Mouse (Mus musculus) megakaryocyte progenitor cell, adult 5-6 weeks (primary cell): ENCODE results near the gene Kmt5b. TPM values are rescaled to one million over a fixed set of nuclear protein-coding genes. Genes with fewer than 3 reads are reported as not detected.

Experiments used
- ATAC-seq: replicated peaks from 2 replicates; pipeline ENCODE4 v1.8.0; 2016; ENCODE audit warnings: mild to moderate bottlenecking, moderate TSS enrichment, inconsistent platforms; ENCODE audit not compliant: poor library complexity
- total RNA-seq, 2 experiments: library from RNA; stranded (forward) in 1 of 2; stranded (reverse) in 1 of 2; fragments of 157-497, 149-512 nt in 1 of 2; fragments of 200-1000 nt in 1 of 2; gene quantifications; 2 replicates each; pipeline versions ENCODE4 v1.2.3 to v1.2.4; 2015 to 2017

The Kmt5b gene
- total RNA-seq, 2 experiments from 2014 or later: 20.1 to 29.5 TPM

DNA sequence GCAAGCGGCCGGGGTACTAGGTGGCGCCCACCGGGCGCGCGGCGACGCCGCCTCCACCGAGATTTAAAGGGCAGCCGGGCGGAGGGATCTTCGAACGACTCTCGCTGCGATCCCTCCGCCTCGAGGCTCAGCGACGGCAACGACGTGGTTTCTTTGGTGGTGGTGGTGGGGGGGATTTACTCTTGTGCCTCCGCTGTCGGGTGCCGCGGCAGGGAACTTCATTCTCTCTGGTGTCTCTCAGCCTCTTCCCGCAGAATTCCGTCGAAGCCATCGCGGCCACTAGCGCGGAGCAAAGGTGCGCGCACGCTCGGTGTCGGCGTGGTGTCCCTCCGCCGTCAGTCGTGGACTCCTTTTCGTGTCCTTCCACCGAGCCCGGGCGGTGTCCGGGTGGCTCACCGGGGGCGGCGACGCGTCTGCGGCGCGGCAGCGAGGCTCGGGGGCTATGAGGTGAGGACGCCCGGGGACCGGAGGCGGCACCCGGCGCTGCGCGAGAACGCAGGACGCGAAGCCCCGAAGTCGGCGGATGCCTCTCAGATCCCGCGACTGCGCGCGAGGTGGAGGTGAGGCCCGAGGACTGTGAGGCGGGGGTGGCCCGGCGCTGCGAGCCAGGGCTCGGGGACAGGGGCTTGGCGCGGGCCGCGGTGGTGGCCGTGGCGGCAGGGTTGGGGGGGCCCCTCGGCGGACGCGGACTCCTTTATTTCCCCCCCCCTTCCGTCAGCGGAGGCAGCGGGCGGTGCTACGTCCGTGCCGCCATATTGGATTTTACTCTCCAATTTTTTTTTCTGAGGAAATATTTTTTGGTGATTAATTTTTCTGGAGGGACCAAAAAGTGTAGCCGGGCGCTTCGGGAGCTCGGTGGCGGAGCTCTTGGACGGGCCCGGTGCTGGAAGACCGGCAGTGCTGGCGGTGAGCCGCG, 818 bp downstream of the Kmt5b start:
- ATAC-seq: peak; percentile 67

DNA sequence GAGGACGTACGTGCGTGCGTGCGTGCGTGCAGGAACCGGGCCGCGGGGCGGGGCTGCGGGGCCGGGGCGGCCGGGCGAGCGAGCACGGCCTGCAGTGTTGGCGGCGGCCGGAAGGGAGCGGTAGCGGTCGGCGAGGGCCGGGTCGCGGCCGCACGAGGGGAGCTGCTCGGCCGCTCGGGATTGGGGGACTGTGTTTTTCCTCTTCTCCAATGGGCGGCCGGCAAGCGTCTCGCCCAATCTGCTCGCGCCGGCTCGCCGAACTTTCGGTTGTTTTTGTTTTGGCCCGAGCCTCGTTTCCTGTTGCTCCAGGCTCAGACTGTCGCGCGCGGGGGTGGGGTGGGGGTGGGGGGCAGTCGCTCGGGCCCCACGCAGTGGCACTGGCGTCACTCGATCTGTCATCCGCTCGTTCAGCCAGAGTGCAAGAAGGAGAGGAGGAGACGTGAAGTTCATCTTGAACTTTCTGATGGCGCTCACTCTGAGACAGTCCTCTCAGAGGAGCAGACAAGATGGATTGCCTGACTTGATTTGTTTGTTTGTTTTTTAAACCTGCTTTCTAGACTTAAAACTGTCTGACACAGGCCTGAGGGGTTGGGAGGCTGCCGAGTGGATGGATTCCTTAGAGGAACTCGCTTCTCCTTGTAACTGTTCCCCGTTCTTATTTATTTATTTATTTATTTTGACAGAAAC, 1.6 kb downstream of the Kmt5b start:
- ATAC-seq: peak; percentile 94

DNA sequence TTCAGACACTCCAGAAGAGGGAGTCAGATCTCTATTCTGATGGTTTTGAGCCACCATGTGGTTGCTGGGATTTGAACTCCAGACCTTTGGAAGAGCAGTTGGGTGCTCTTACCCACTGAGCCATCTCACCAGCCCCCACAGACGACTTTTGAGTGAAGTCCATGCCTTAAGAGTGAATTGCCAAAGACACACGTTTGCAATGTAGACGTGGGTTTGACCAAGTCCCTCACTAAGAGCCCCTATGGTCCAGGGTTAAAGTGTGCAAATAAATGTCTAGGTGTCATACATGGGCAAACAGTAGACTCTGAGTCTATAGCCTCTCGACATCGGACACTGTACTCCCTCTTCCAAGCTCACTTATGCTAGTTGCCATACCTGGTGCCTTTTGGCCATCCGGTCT, 2.3 kb downstream of the Kmt5b start:
- no peak for ATAC-seq

DNA sequence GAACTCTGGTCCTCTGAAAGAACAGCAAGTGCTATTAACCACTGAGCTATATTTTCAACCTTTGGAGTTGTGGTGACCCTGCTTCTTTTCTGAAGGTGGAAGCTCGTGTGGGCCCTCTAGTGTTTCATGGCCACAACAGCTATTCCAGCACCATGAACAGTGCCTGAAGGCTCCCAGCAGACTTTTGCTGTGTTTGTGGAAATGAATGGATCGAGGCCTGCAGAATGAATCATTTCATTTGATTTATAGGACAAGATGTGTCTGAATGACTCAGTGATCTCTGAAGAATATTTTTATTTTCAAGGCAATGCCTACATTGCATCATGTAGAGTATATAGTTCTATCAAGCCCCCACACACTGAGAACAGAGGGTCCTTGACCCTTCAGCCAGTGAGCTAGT, 6.9 kb downstream of the Kmt5b start:
- ATAC-seq: peak; percentile 75

DNA sequence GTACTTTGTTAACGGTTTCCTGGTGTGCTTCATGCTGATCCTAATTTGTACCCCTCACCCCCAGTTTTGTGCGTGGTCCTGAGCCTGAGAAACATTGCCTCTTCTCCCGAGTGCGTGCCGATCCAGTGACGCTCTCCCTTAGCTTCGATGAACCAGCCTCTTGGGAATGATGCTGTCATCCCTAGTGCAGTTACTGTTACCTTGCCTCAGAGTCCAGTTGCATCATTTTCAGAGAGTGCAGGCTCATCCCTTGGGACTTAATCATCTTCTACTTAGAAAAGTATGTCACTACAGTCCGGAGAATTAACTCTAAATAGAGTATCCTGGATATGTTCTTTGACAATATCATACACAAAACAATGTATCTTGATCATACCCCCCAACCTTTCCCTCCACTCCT, 11.5 kb downstream of the Kmt5b start:
- no peak for ATAC-seq

DNA sequence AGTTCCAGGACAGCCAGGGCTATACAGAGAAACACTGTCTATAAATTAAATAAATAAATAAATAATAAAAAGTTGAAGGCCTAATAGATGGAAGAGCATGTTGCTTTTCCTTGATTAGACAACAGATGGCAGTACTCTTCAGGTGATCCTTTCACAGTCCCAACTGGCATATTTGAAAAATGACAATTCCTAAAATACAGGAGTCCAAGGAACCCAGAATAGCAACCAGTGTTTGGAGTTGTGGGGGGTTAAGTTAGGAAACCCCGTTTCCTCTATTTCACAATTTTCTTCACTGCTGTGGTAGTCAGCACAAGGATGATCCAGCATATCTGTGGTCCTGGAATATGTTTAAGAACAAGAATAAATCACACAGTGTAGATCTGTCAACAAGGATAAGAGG, 22.9 kb downstream of the Kmt5b start:
- peak; percentile 29; the same call in 1 of the 2 replicates for ATAC-seq

DNA sequence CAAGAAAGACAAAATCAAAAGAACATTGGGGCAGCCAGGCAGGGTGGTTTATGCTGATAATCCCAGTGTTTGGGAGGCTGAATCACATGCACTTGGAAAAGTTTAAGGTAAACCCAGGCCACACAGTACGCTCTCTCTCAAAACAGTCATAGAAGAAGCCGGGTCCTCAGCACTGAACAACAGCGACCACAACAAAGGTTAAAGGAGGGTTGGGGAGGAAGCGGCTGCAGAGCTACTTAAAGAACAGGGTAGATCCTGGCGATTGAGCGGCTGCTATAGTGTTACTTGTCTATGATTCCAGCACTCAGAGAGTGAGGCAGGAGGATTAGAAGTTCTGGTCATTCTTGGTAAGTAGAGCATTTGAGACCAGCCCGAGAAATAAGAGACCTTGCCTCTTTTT, 38.3 kb downstream of the Kmt5b start:
- no peak for ATAC-seq

DNA sequence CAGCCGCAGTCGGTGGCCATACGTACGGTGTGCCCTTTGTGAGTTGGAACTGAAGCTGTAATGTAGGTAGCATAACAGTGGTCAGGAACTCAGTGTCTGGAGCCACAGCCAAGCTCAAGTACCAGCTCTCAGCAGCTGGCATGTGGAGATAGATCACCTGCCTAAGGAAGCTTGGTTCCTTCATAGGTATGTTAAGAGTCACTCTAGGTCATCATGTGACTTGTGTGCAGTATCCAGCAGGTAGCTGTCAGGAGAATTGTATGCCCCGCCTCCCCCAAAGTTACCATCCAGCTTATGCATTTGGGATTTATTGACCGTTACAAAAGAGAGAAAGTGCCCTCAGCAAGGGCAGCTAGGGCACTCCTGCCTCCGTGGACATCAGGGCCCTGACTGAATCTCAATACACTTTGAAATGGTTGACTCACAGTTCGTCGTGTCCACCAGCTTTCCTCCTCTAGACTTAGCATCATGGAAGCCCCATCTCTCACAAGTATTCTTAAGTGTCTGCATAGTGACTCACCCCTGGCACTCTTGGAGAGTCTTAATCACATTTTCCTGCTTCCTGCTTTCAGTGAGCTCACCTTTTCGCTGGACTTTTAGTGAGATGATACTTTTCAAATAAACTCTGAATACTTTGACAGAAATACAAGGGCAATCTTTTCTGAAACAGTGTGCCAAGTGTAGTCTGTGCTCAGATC, 43.5 kb downstream of the Kmt5b start:
- ATAC-seq: no peak

DNA sequence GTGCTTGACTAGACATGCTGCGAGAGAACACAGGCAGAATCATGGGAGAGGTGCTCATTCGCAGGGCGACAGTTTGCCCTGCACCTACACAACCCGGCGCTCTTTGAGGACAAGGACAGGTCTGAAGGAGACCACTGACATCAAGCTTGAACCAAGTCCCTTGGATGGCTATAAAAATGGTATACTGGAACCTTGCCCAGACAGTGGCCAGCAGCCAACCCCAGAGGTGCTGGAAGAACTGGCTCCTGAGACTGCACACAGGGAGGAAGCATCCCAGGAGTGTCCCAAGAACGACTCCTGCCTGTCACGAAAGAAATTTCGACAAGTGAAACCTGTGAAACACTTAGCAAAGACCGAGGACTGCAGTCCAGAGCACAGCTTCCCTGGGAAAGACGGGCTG, 47.2 kb downstream of the Kmt5b start:
- no peak for ATAC-seq

DNA sequence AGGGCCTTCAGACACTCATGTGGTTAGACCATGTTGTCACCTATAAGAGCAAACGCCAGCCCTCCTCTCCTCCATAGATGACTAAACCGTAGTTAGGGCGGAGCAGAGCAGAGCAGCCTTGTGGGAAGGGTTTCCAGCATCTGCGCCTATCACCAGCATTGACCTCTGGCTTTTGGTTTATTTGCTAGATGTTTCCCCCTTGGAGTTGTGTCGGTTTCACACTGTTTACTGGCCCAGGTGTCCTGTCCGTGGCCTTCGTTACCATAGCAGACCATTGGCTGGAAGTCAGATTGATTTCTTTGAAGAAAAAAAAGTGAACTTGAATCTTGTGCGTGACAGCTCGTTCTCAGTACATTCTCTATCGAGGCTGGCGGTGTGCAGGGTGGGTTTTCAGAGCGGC, 48.6 kb downstream of the Kmt5b start:
- ATAC-seq: no peak

DNA sequence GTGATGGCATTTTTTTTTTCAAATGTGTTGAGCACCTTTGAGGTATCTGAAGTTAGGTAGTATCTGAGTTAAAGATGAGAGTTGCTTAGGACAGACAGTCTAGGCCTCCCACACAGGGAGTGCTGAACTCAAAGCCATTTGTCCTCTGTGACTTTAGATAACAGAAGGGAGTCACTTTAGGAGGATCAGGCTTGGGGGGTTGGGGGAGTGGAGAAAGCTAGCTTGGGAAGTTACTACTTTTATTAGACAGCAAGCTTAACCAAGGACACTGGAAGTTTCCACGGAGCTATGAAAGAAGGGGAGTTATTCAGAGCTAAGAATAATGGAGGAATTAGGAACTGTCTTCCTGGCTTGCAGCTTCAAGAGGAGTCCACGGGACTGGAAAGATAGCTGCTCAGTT, 51.9 kb downstream of the Kmt5b start:
- ATAC-seq: no peak

DNA sequence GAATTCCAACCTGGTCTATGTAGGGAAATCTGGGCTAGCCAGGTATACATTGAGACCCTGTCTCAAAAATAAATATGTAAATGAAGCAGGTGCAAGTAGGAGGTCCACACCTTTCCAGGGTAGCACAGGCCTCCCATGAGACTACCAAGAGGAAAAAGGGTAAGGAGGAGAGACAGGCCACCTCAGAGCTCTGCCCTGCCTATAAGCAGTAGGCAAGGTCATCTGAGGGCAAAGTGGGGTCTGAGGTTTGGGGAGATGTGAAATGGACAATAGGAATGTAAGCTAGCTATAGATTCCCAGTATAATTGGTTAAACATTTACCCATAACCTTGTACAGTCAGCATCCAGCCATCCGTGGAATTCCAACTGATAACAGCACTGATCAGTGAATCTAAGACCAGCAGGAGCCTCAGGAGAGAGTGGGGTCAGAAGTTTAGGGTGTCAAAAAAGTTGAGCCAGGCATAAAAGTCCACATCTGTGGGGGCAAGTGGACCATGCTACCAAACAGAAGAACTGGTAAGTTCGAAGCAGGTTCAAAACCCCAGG, 52.8 kb downstream of the Kmt5b start:
- ATAC-seq: no peak

DNA sequence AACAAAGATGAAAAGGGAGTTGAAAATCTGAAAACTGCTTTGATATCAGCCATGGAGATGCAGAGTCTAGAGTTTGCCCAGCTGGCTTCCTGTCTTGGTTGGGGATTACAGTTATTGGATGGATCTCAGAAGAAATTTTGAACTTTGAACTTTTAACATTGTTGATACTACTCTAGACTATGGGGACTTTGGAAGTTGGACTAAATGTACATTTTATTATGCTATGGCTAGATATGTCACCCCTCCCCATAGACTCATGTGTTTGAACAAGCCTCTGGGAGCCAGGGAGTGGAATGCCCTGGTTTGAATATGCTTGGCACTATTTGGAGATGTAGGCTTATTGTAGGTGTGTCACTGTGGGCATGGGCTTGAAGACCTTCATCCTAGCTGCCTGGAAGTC, 57.8 kb downstream of the Kmt5b start:
- ATAC-seq: no peak

DNA sequence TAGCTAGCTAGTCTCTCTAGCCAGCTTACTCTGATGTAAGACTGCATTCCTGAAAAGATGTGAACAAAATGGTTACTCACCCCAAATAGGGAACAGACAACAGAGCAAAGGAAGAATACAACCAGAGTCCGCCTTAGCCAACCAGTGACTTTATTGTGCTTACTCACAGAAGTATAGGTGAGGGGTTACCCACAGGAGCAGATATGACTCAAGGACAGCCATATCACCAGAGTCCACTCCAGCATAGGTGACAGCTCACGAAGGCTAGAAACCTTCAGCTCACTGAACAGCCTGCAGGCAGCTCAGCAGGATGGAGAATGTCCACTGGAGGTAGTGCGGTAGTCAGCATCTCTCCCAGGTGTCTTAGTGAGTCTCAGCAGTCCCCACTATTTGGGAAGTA, 62.6 kb downstream of the Kmt5b start:
- ATAC-seq: no peak

DNA sequence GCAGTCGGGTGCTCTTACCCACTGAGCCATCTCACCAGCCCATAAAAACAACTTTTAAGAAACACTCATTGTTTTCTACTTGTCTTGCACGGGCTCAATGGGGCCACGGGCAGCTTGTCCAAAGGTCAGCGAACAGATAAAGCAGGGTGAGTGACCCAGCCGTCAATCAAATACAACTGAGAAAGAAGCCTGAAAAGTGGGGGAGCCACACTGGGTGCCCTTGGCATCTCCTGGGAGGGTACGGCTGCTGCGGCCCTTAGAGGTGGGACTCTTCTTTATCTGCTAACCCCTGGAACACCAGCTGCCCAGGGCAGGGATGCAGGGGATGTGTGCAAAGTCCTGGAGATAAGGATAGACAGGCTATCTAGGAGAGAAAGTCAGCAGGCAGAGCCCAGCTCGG, 64.5 kb downstream of the Kmt5b start:
- peak; percentile 71 for ATAC-seq

DNA sequence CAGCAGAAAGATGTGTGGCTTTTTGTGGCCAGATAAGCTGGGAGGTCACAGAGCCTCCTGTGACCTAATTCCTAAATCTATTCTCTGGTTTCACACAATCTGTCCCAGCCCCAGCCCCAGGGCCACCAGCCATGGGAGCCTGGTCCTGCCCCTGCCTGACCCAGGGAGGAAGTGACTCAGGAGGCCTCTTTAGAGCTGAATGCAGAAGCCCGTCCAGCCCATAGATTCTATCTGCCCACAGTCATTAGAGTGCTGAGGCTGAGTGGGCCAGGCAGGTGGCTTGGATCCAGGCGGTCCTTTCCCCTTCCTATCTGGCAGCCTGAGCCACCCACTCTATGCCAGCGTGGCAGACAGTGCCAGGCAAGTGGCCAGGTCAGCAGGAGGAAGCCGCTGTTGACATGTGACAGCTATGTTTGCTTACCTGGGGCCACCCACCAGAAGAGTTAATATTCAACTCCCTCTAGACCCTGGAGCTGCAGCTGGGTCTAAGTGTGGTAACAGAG, 65.7 kb downstream of the Kmt5b start:
- ATAC-seq: peak; percentile 93

DNA sequence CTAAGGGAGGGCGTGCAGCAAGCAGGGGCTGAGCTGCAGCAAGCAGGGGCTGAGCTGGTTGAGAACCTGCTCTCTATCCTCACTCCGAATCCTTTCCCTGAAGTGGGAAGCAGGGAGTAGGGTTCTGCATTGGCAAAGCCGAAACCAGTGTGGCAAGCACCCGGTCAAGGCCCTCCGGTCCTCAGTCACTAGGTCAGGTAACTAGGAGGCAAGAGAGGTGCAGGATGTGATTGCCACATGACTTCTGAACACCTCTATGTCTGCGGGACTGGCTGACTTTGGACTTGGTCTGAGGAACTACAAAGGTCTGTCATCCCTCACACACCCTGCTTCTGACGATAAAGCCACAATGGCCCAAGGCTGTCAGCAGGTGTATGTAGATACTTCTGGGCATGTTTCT, 67.1 kb downstream of the Kmt5b start:
- ATAC-seq: no peak

DNA sequence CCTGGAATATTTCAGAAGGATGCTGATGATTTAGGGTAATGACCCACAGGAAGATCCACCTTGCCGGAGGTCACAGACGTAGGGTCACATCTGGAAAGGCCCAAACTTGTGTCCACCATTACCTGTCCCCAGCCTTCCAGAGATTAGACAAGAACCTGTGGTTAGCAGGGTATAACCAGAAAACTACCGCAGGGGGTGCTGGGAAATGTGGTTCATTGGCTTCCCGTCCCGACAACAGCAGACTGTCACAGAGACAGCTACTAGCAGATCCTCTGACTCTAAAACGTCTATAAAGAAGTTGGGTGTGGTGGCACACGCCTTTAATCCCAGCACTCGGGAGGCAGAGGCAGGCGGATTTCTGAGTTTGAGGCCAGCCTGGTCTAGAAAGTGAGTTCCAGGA, 69.6 kb downstream of the Kmt5b start:
- ATAC-seq: no peak

DNA sequence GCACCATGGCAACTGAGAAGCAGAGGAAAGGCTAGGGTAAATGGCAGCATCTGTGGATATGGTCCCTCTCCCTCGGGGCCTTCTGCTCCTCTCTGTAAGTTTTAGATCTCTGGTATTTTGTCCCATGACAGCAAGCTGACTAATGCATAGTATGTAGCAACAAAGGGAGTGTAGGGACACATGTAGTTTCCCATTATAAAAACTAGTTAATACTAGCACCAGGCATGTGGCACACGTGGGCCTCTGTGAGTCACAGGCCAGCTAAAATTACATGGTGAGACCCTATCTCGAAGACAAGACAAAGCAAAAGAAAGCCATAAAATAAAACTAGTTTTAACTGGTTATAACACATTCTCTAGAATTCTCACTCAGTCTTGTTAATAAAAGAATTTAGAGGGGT, 71.7 kb downstream of the Kmt5b start:
- ATAC-seq: no peak

DNA sequence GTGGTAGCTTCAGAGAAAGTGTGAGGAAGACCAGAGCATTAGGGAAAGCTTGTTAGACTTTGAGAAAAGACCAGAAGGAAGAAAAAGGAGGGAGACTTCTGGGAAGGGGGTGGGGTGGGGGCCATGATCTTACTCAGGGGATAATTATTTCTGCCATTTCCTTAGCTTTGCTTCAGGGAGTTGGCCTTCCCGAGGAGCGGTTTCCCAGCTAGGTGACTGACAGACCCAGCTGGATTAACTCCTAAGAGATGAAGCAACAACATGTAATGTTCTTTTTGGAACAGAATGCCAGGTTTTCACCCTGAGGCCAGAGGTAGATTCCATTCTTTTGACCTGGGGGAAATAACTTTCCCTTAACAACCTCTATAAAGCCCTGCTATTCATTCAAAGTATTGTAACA, 72.5 kb downstream of the Kmt5b start:
- ATAC-seq: no peak

DNA sequence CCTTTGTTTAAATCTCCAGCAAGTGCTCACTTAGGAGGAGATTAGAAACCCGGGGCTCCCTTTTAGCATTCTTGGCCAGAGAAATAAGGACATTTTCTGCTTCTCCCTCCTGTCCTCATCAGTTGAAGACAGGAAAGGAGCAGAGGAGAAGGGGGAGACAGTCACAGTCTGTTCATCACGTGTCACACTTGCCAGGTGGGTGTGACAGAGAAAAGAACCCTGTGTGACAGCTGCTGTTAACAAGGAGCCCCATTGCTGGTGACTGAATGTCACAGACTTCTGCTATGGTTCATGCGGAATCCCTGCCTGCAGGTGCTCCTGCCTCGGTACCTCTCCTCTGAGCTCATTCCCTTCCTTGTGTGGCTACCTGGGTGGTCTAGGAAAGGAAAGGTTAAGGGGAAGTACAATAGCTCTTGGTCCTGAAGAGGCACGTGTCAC, 73.0 kb downstream of the Kmt5b start:
- no peak for ATAC-seq
